Mouse (Mus musculus) MEL (cell line): ENCODE results near the gene Upk2. TPM values are rescaled to one million over a fixed set of nuclear protein-coding genes. Genes with fewer than 3 reads are reported as not detected.
A peak's percentile ranks its signal among the peaks of the same experiment; 100 is the strongest.

Source experiments
- DNase-seq: peaks from one replicate; pipeline ENCODE4 v3.0.0; 2011; ENCODE audit warnings: low read depth, low spot score
- H3K27ac ChIP-seq: 2 replicates; pipeline ENCODE4 v1.5.1; 2012; ENCODE audit warnings: low read depth, mild to moderate bottlenecking, control low read depth, low read length, moderate library complexity; ENCODE audit not compliant: control insufficient read depth
- H3K27me3 ChIP-seq, 2 experiments: fragments of 150-350 bp in 1 of 2; sonication (generic) in 1 of 2; 2 replicates each; pipeline ENCODE4 v1.6.1; 2012; ENCODE audit warnings: low read length in 2 of 2, mild to moderate bottlenecking in 2 of 2, improper control_type of control experiment in 1 of 2, moderate library complexity in 1 of 2; ENCODE audit not compliant: insufficient read depth in 2 of 2, control insufficient read depth in 1 of 2
- H3K36me3 ChIP-seq, 2 experiments: 2 replicates each; pipeline ENCODE4 v1.6.1; 2012 to 2014; ENCODE audit warnings: low read length in 2 of 2, improper control_type of control experiment in 1 of 2, inconsistent platforms in 1 of 2, mild to moderate bottlenecking in 1 of 2; ENCODE audit not compliant: insufficient read depth in 2 of 2, control insufficient read depth in 1 of 2
- H3K4me1 ChIP-seq, 2 experiments: fragments of 150-350 bp in 1 of 2; sonication (generic) in 1 of 2; 2 replicates each; pipeline ENCODE4 v1.6.1; 2012; ENCODE audit warnings: low read length in 2 of 2, improper control_type of control experiment in 1 of 2, mild to moderate bottlenecking in 1 of 2; ENCODE audit not compliant: insufficient read depth in 2 of 2, control insufficient read depth in 1 of 2
- H3K4me3 ChIP-seq, 2 experiments: fragments of 150-350 bp in 1 of 2; sonication (generic) in 1 of 2; 2 replicates each; pipeline ENCODE4 v1.5.1; 2012; ENCODE audit warnings: low read depth in 2 of 2, low read length in 2 of 2, mild to moderate bottlenecking in 2 of 2, moderate library complexity in 2 of 2, control low read depth in 1 of 2, improper control_type of control experiment in 1 of 2; ENCODE audit not compliant: control insufficient read depth in 1 of 2, insufficient read depth in 1 of 2
- H3K79me2 ChIP-seq: 2 replicates; pipeline ENCODE4 v1.6.1; 2012; ENCODE audit warnings: mild to moderate bottlenecking, low read length, moderate library complexity; ENCODE audit not compliant: control insufficient read depth, poor library complexity, insufficient read depth
- H3K9ac ChIP-seq: 2 replicates; pipeline ENCODE4 v1.6.1; 2012; ENCODE audit warnings: low read depth, mild to moderate bottlenecking, control low read depth, low read length, moderate library complexity; ENCODE audit not compliant: control insufficient read depth, poor library complexity, severe bottlenecking
- H3K9me3 ChIP-seq: fragments of 150-350 bp; sonication (generic); replicated peaks from 2 replicates; pipeline ENCODE4 v1.6.1; 2012; ENCODE audit warnings: mild to moderate bottlenecking, low read length, improper control_type of control experiment, moderate library complexity; ENCODE audit not compliant: insufficient read depth
- CHD1 ChIP-seq: IDR thresholded peaks from 2 replicates; pipeline ENCODE4 v1.6.1; 2012; ENCODE audit warnings: low read depth, mild to moderate bottlenecking, inconsistent platforms, low read length, improper control_type of control experiment
- CHD2 ChIP-seq: IDR thresholded peaks from 2 replicates; pipeline ENCODE4 v1.6.1; 2011; ENCODE audit warnings: low read length, improper control_type of control experiment
- ETS1 ChIP-seq: IDR thresholded peaks from 2 replicates; pipeline ENCODE4 v1.6.1; 2012; ENCODE audit warnings: low read depth, mild to moderate bottlenecking, inconsistent platforms, low read length, improper control_type of control experiment, moderate library complexity
- HCFC1 ChIP-seq: IDR thresholded peaks from 2 replicates; pipeline ENCODE4 v1.6.1; 2012; ENCODE audit warnings: low read depth, mild to moderate bottlenecking, inconsistent platforms, low read length, improper control_type of control experiment, moderate library complexity
- JUND ChIP-seq: IDR thresholded peaks from 2 replicates; pipeline ENCODE4 v1.6.1; 2011; ENCODE audit warnings: low read depth, mild to moderate bottlenecking, improper control_type of control experiment, low read length
- KAT2A ChIP-seq: conservative IDR thresholded peaks from 2 replicates; pipeline ENCODE4 v1.6.1; 2012; ENCODE audit warnings: low read depth, low read length, improper control_type of control experiment, inconsistent platforms
- MAFK ChIP-seq: IDR thresholded peaks from 2 replicates; pipeline ENCODE4 v1.6.1; 2011; ENCODE audit warnings: low read depth, mild to moderate bottlenecking, low read length, improper control_type of control experiment, borderline replicate concordance
- MAX ChIP-seq: IDR thresholded peaks from 2 replicates; pipeline ENCODE4 v1.6.1; 2011; ENCODE audit warnings: low read length, improper control_type of control experiment
- MYB ChIP-seq: IDR thresholded peaks from 2 replicates; pipeline ENCODE4 v1.6.1; 2011; ENCODE audit warnings: mild to moderate bottlenecking, low read depth, low read length, improper control_type of control experiment
- MYC ChIP-seq: IDR thresholded peaks from 2 replicates; pipeline ENCODE4 v1.6.1; 2011; ENCODE audit warnings: low read depth, mild to moderate bottlenecking, low read length, improper control_type of control experiment, moderate library complexity
- NELFE ChIP-seq: IDR thresholded peaks from 2 replicates; pipeline ENCODE4 v1.6.1; 2011; ENCODE audit warnings: low read depth, low read length, improper control_type of control experiment
- NRF1 ChIP-seq: IDR thresholded peaks from 2 replicates; pipeline ENCODE4 v1.6.1; 2014; ENCODE audit warnings: low read depth, mild to moderate bottlenecking, inconsistent platforms, low read length, improper control_type of control experiment, moderate library complexity; ENCODE audit not compliant: poor library complexity, insufficient read depth, severe bottlenecking
- POLR2AphosphoS5 ChIP-seq: IDR thresholded peaks from 2 replicates; pipeline ENCODE4 v1.6.1; 2012; ENCODE audit warnings: low read depth, borderline replicate concordance, mild to moderate bottlenecking, inconsistent platforms, low read length, moderate library complexity, mixed read lengths
- RAD21 ChIP-seq: IDR thresholded peaks from 2 replicates; pipeline ENCODE4 v1.6.1; 2011; ENCODE audit warnings: mild to moderate bottlenecking, low read depth, low read length, improper control_type of control experiment
- SIN3A ChIP-seq: IDR thresholded peaks from 2 replicates; pipeline ENCODE4 v1.6.1; 2012; ENCODE audit warnings: low read length, improper control_type of control experiment, inconsistent platforms
- TAL1 ChIP-seq: IDR thresholded peaks from 2 replicates; pipeline ENCODE4 v1.6.1; 2012; ENCODE audit warnings: mild to moderate bottlenecking, inconsistent platforms, low read length, moderate library complexity, mixed read lengths
- TCF12 ChIP-seq: IDR thresholded peaks from 2 replicates; pipeline ENCODE4 v1.6.1; 2014; ENCODE audit warnings: low read depth, mild to moderate bottlenecking, inconsistent platforms, low read length, improper control_type of control experiment, moderate library complexity
- ZC3H11A ChIP-seq: IDR thresholded peaks from 2 replicates; pipeline ENCODE4 v1.6.1; 2012; ENCODE audit warnings: low read depth, mild to moderate bottlenecking, inconsistent platforms, low read length, improper control_type of control experiment
- ZNF384 ChIP-seq: IDR thresholded peaks from 2 replicates; pipeline ENCODE4 v1.6.1; 2012; ENCODE audit warnings: low read depth, mild to moderate bottlenecking, inconsistent platforms, low read length, improper control_type of control experiment
- polyA plus RNA-seq, 2 experiments: library from polyadenylated mRNA; stranded (reverse) in 1 of 2; unstranded in 1 of 2; fragments of >175 nt in 1 of 2; fragments of >200 nt in 1 of 2; gene quantifications; 2 replicates each; pipeline versions ENCODE4 v1.2.1 to v1.2.4; 2012; ENCODE audit warnings: low replicate concordance in 2 of 2, low read depth in 1 of 2; ENCODE audit not compliant: insufficient read length in 2 of 2, insufficient read depth in 1 of 2, missing spikeins in 1 of 2
- total RNA-seq: library from RNA; depleted of rRNA; stranded (reverse); fragments of 300-350 nt; gene quantifications from 2 replicates; pipeline ENCODE4 v1.2.3, GENCODE M21; 2012

The Upk2 gene
- total and polyA plus RNA-seq, 3 experiments: not detected

- peak overlapping the region; percentile 74 for H3K9ac ChIP-seq
- H3K27ac ChIP-seq: no peak overlapping the region
- H3K79me2 ChIP-seq: peaks cover 4% of the 10 kb centered on the region; the same call in 1 of the 2 replicates
- no peaks in the 10 kb centered on the region for H3K4me1 ChIP-seq
- peak; percentile 67 for DNase-seq
- peak overlapping the region; percentile 85 to 90 for H3K4me3 ChIP-seq
- no peaks in the 10 kb centered on the region for H3K27me3 ChIP-seq
- no peaks in the 10 kb centered on the region for H3K36me3 ChIP-seq
- H3K9me3 ChIP-seq: no peaks in the 10 kb centered on the region
- TF ChIP-seq CHD1 (no peak), KAT2A (peak; percentile 63; the same call in 1 of the 2 replicates), SIN3A (peak; percentile 71), HCFC1 (peak; percentile 92), MYC (no peak), RAD21 (no peak), MYB (no peak), ZNF384 (no peak), TAL1 (no peak)
Observed at GRCm38 (mm10) chr9:44483510-44484044, 28.8 kb upstream of the Upk2 start.

GRCm38 (mm10) chr9:44483041-44483509, 28.3 kb upstream of the Upk2 start:
- TF ChIP-seq ETS1 (no peak), ZC3H11A (no peak), MAX (no peak), CHD2 (no peak), NELFE (no peak), POLR2AphosphoS5 (no peak), MAFK (no peak), TCF12 (no peak), JUND (no peak), NRF1 (no peak)

More at GRCm38 (mm10) chr9:44483041-44483509, 28.3 kb upstream of the Upk2 start:
- Histone ChIP-seq H3K4me1 (peaks cover 0 to under 1% of the 10 kb centered on the region in 2 experiments; a peak in 1 of 4 replicates), H3K9ac (peak overlapping the region; percentile 74), H3K27me3 (no peaks in the 10 kb centered on the region), H3K9me3 (no peaks in the 10 kb centered on the region), H3K4me3 (peak overlapping the region; percentile 85 to 90), H3K27ac (no peak overlapping the region), H3K79me2 (peaks cover 4% of the 10 kb centered on the region; the same call in 1 of the 2 replicates), H3K36me3 (no peaks in the 10 kb centered on the region)
- peak; percentile 35 for DNase-seq
